Mouse (Mus musculus) left cerebral cortex, adult 2 months (tissue): ENCODE results near the gene Ep400. TPM values are rescaled to one million over a fixed set of nuclear protein-coding genes. Genes with fewer than 3 reads are reported as not detected.
"Not testable (repeated sequence)": the region's sequence is repeated elsewhere in the genome, so short reads cannot be mapped to it uniquely, and the experiment has no call there.

Experiments used
- DNase-seq, 2 experiments: peaks; one replicate each; pipeline ENCODE4 v3.0.0; 2021 to 2022; ENCODE audit warnings: low spot score in 2 of 2, mixed read lengths in 1 of 2; ENCODE audit errors: extremely low spot score in 1 of 2
- H3K27ac ChIP-seq: fragments of 200-600 bp; 2 replicates; pipeline ENCODE4 v1.8.1; 2022
- H3K4me3 ChIP-seq: fragments of 200-600 bp; 2 replicates; pipeline ENCODE4 v1.8.1; 2022
- CTCF ChIP-seq: fragments of 200-600 bp; IDR thresholded peaks from 2 replicates; pipeline ENCODE4 v1.8.1; 2022; ENCODE audit warnings: antibody characterized with exemption, mild to moderate bottlenecking, moderate library complexity
- intact Hi-C: fragments of 180-260 bp; cut with DNase I; formaldehyde crosslinking; loops from one replicate; pipeline ENCODE4 v1.15.1; 2025
- total RNA-seq, 2 experiments: library from RNA; stranded (reverse); gene quantifications; 2 replicates each; pipeline ENCODE4 v1.2.3; 2021

Ep400 gene
- total RNA-seq, 2 experiments from 2014 or later: 106 to 114 TPM

- intact Hi-C loops: no loop called here
- Histone ChIP-seq H3K27ac (no peak overlapping the region), H3K4me3 (no peak overlapping the region)
- no peak for TF ChIP-seq CTCF
- no peak for DNase-seq
These were observed 42.7 kb downstream of the Ep400 start for GRCm38 (mm10) chr5:110727850-110728249.

- no peak for TF ChIP-seq CTCF
- intact Hi-C loops: no loop called here
- DNase-seq: no peak
- Histone ChIP-seq H3K4me3 (no peak overlapping the region), H3K27ac (no peak overlapping the region)
These were observed 47.0 kb downstream of the Ep400 start for GRCm38 (mm10) chr5:110723543-110723942.

GRCm38 (mm10) chr5:110721463-110721862, 49.1 kb downstream of the Ep400 start:
- H3K4me3 ChIP-seq, intact Hi-C loops, DNase-seq, H3K27ac ChIP-seq: not testable (repeated sequence)

- Histone ChIP-seq H3K4me3 (no peak overlapping the region), H3K27ac (no peak overlapping the region)
- DNase-seq: no peak
- intact Hi-C loops: no loop called here
- TF ChIP-seq CTCF: no peak
These were observed 59.1 kb downstream of the Ep400 start for GRCm38 (mm10) chr5:110711455-110711854.

- TF ChIP-seq CTCF: no peak
- Histone ChIP-seq H3K4me3 (no peak overlapping the region), H3K27ac (0 out of 2 replicates have a peak overlapping the region, but pooled peaks have one; percentile 22)
- intact Hi-C loops: no loop called here
- DNase-seq: no peak
These were observed 61.3 kb downstream of the Ep400 start for GRCm38 (mm10) chr5:110709256-110709655.

- Histone ChIP-seq H3K4me3 (no peak overlapping the region), H3K27ac (no peak overlapping the region)
- DNase-seq: no peak
- intact Hi-C loops: no loop called here
- TF ChIP-seq CTCF: no peak
These were observed 66.5 kb downstream of the Ep400 start for GRCm38 (mm10) chr5:110704004-110704403.

- intact Hi-C loops: no loop called here
- TF ChIP-seq CTCF: no peak
- no peak for DNase-seq
- Histone ChIP-seq H3K4me3 (no peak overlapping the region), H3K27ac (no peak overlapping the region)
These were observed 71.9 kb downstream of the Ep400 start for GRCm38 (mm10) chr5:110698617-110699016.

- no peak for TF ChIP-seq CTCF
- no peak for DNase-seq
- Histone ChIP-seq H3K27ac (no peak overlapping the region), H3K4me3 (no peak overlapping the region)
- intact Hi-C loops: no loop called here
These were observed 88.5 kb downstream of the Ep400 start for GRCm38 (mm10) chr5:110682041-110682440.

- no peak for DNase-seq
- no peak for TF ChIP-seq CTCF
- Histone ChIP-seq H3K27ac (no peak overlapping the region), H3K4me3 (no peak overlapping the region)
- intact Hi-C loops: no loop called here
These were observed 104.9 kb downstream of the Ep400 start for GRCm38 (mm10) chr5:110665486-110666121.

- intact Hi-C loops: no loop called here
These were observed 105.7 kb downstream of the Ep400 start for GRCm38 (mm10) chr5:110664750-110665269.

GRCm38 (mm10) chr5:110664041-110664440, 106.5 kb downstream of the Ep400 start:
- H3K4me3 ChIP-seq: no peak overlapping the region
- TF ChIP-seq CTCF: no peak
- intact Hi-C loops: no loop called here
- H3K27ac ChIP-seq: no peak overlapping the region
- DNase-seq: no peak

More at GRCm38 (mm10) chr5:110664750-110665269, 105.7 kb downstream of the Ep400 start:
- DNase-seq: no peak
- no peak for TF ChIP-seq CTCF
- no peak overlapping the region for H3K27ac ChIP-seq
- no peak overlapping the region for H3K4me3 ChIP-seq

- intact Hi-C loops: no loop called here
- no peak for DNase-seq
- no peak for TF ChIP-seq CTCF
- no peak overlapping the region for H3K27ac ChIP-seq
- no peak overlapping the region for H3K4me3 ChIP-seq
These were observed 110.8 kb downstream of the Ep400 start for GRCm38 (mm10) chr5:110659682-110660081.

GRCm38 (mm10) chr5:110653686-110654085, 116.8 kb downstream of the Ep400 start:
- TF ChIP-seq CTCF: no peak
- Histone ChIP-seq H3K27ac (peak overlapping the region; percentile 80), H3K4me3 (peak overlapping the region; percentile 98)

More at GRCm38 (mm10) chr5:110653686-110654085, 116.8 kb downstream of the Ep400 start:
- intact Hi-C loops: no loop called here
- no peak for DNase-seq
